In the genomic region with DNA sequence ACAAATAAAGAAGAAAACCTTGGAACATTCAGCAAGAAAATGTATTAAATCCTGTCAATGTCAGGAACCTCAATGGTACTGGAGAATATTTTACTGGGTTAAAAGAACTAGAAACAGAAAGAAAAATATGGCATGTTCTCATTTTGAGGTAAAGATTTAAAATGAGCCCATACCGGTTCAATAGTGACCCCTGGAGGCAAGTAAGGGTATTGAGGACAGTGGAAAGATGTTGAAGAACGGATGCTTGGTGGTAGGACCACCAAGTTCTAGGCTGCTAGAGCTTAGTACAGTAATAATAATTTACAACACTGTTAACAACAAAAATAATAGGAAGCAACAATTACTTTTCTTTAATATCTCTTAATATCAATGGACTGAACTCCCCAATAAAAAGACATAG, we compare ENCODE assay signal across 19 mouse cellular contexts. TPM values are rescaled to one million over a fixed set of nuclear protein-coding genes. Genes with fewer than 3 reads are reported as not detected.
A peak's percentile ranks its signal among the peaks of the same experiment; 100 is the strongest.
DNase-seq lines count a peak whose midpoint lies in the region; ATAC-seq and TF ChIP-seq lines count a peak whose summit lies in the region.
"Had no signal": no experiment of that assay in that cellular context is flagged by ENCODE, and none has a peak within 500 bp of the region (broad histone marks: within the 10 kb centered on the region; RNA-seq: fewer than 3 reads in every experiment).

No protein-coding gene starts in this region.

- H3K9ac ChIP-seq in kidney, postnatal 0 days (ENCODE audit: low read depth, low read length), result no peak overlapping the region
- H3K9ac ChIP-seq: embryonic facial prominence, embryonic 15.5 days; forebrain, embryonic 12.5 days; limb, embryonic 15.5 days; neural tube, embryonic 13.5 days had no signal

- no peaks in the 10 kb centered on the region for H3K4me1 ChIP-seq in kidney, postnatal 0 days (replicated peaks; ENCODE audit: insufficient read depth, low read length)
- H3K4me1 ChIP-seq in limb, embryonic 10.5 days, result no peaks in the 10 kb centered on the region
- H3K4me1 ChIP-seq: embryonic facial prominence, embryonic 15.5 days; forebrain, embryonic 12.5 days; limb, embryonic 15.5 days; neural tube, embryonic 13.5 days had no signal

- peak; percentile 65; the same call in 1 of the 2 replicates for TF ChIP-seq CTCF in kidney, postnatal 0 days (IDR thresholded peaks at IDR 0.05; ENCODE audit: low read depth)

- no peak for ATAC-seq in kidney, postnatal 0 days (replicated peaks; ENCODE audit: low FRiP score, low read depth)
- ATAC-seq: midbrain, embryonic 16.5 days had no signal

- no peaks in the 10 kb centered on the region for H3K36me3 ChIP-seq in kidney, postnatal 0 days (ENCODE audit: insufficient read depth, low read length)
- H3K36me3 ChIP-seq in limb, embryonic 10.5 days, result no peaks in the 10 kb centered on the region
- H3K36me3 ChIP-seq: embryonic facial prominence, embryonic 15.5 days; forebrain, embryonic 12.5 days; G1E; limb, embryonic 15.5 days; neural tube, embryonic 13.5 days had no signal

- H3K9me3 ChIP-seq in kidney, postnatal 0 days (replicated peaks; ENCODE audit: low read length), result no peaks in the 10 kb centered on the region
- no peaks in the 10 kb centered on the region for H3K9me3 ChIP-seq in limb, embryonic 10.5 days (replicated peaks)
- H3K9me3 ChIP-seq: embryonic facial prominence, embryonic 15.5 days; forebrain, embryonic 12.5 days; G1E; limb, embryonic 15.5 days; neural tube, embryonic 13.5 days had no signal

- H3K27ac ChIP-seq in kidney, postnatal 0 days, result no peak overlapping the region
- H3K27ac ChIP-seq in limb, embryonic 10.5 days, result no peak overlapping the region
- H3K27ac ChIP-seq: embryonic facial prominence, embryonic 15.5 days; forebrain, embryonic 12.5 days; limb, embryonic 15.5 days; neural tube, embryonic 13.5 days had no signal

- no peak overlapping the region for H3K4me3 ChIP-seq in kidney, postnatal 0 days (replicated peaks; ENCODE audit: low read depth, low read length)
- H3K4me3 ChIP-seq in limb, embryonic 10.5 days, result no peak overlapping the region
- H3K4me3 ChIP-seq: embryonic facial prominence, embryonic 15.5 days; forebrain, embryonic 12.5 days; limb, embryonic 15.5 days; neural tube, embryonic 13.5 days had no signal

- peak; percentile 22 for DNase-seq in kidney, postnatal 0 days (ENCODE audit: low spot score)
- no peak for DNase-seq in kidney, postnatal 25 days
- DNase-seq in 3T3-L1 (ENCODE audit: low read depth, low spot score), result peak; percentile 21
- peak; percentile 51 for DNase-seq in 416B (ENCODE audit: low read depth)
- DNase-seq in R1 (ENCODE audit: low read depth, low spot score), result peak; percentile 24
- DNase-seq in adrenal gland, adult 18-20 months (ENCODE audit: low spot score in 2 of 2), result no peak
- no peak for DNase-seq in limb, embryonic 10.5 days (ENCODE audit: low spot score)
- no peak for DNase-seq in urinary bladder, postnatal 4 days (ENCODE audit: low spot score in 2 of 2)
- DNase-seq: heart, postnatal 4 days; kidney, adult 18-20 months; lung, postnatal 4 days; spleen, adult 18-20 months had no signal

- WGBS in kidney, postnatal 0 days, result 47% methylated on average over 2 of the region's 2 CpGs
- WGBS in limb, embryonic 10.5 days, result 39% methylated on average over 2 of the region's 2 CpGs

- H3K4me2 ChIP-seq in kidney, postnatal 0 days (ENCODE audit: low read length), result no peak overlapping the region
- H3K4me2 ChIP-seq: embryonic facial prominence, embryonic 15.5 days; forebrain, embryonic 12.5 days; heart, embryonic 11.5 days; limb, embryonic 15.5 days; neural tube, embryonic 13.5 days had no signal

- no peaks in the 10 kb centered on the region for H3K27me3 ChIP-seq in kidney, postnatal 0 days (ENCODE audit: insufficient read depth, low read length)
- no peaks in the 10 kb centered on the region for H3K27me3 ChIP-seq in limb, embryonic 10.5 days (ENCODE audit: low read depth, poor library complexity, severe bottlenecking)
- H3K27me3 ChIP-seq: embryonic facial prominence, embryonic 15.5 days; forebrain, embryonic 12.5 days; limb, embryonic 15.5 days; neural tube, embryonic 13.5 days had no signal

RNA-seq across cellular contexts. Expression of gene Pcdh10, which starts 58.9 kb away (rescaled TPM):
- 0.14 and 0.22 TPM in 2 replicates for polyA plus RNA-seq in kidney, postnatal 0 days (2015; fragmentation: Nextera tagmentation; extraction: Ambion mirVana)
- total RNA-seq in adrenal gland, adult 18-20 months (2021), result 1 to 10 TPM; 3.8 to 5.4 TPM
- 1.7 and 5.9 TPM in 2 replicates for polyA plus RNA-seq in limb, embryonic 10.5 days (2016; fragmentation: Nextera tagmentation; extraction: Ambion mirVana)
- polyA plus RNA-seq: G1E had no signal

Comparison
In these comparisons a context has a peak if more than half of its experiments do, and no peak if none do; other contexts are left out.
1. DNase-seq: peak in kidney, postnatal 0 days (single experiment), 3T3-L1 (single experiment), 416B (single experiment) and R1 (single experiment); none in kidney, postnatal 25 days (0 of 2), adrenal gland, adult 18-20 months (0 of 2), limb, embryonic 10.5 days (single experiment) and urinary bladder, postnatal 4 days (0 of 2).